Mouse (Mus musculus) hindbrain, embryonic 12.5 days (tissue): Measurements from ENCODE around the gene Iqgap2. TPM values are rescaled to one million over a fixed set of nuclear protein-coding genes. Genes with fewer than 3 reads are reported as not detected.

Experiments
- ATAC-seq: fragments of 200-750 bp; cut with Nextera tagmentation; 2 replicates; pipeline ENCODE4 v1.8.0; 2017; ENCODE audit warnings: moderate TSS enrichment; ENCODE audit not compliant: low FRiP score
- H3K27ac ChIP-seq: fragments of 300-500 bp; sonication (generic); 2 replicates; pipeline ENCODE4 v1.5.1; 2016; ENCODE audit warnings: mild to moderate bottlenecking
- H3K27me3 ChIP-seq: fragments of 300-500 bp; sonication (generic); 2 replicates; pipeline ENCODE4 v1.6.1; 2016; ENCODE audit warnings: mild to moderate bottlenecking
- H3K36me3 ChIP-seq: fragments of 300-500 bp; sonication (generic); 2 replicates; pipeline ENCODE4 v1.6.1; 2016; ENCODE audit warnings: mild to moderate bottlenecking
- H3K4me1 ChIP-seq: fragments of 300-500 bp; sonication (generic); 2 replicates; pipeline ENCODE4 v1.6.1; 2016
- H3K4me2 ChIP-seq: fragments of 300-500 bp; sonication (generic); replicated peaks from 2 replicates; pipeline ENCODE4 v1.6.1; 2016; ENCODE audit warnings: mild to moderate bottlenecking
- H3K4me3 ChIP-seq: fragments of 300-500 bp; sonication (generic); 2 replicates; pipeline ENCODE4 v1.5.1; 2016; ENCODE audit warnings: mild to moderate bottlenecking
- H3K9ac ChIP-seq: fragments of 300-500 bp; sonication (generic); 2 replicates; pipeline ENCODE4 v1.6.1; 2016; ENCODE audit warnings: mild to moderate bottlenecking, moderate library complexity
- H3K9me3 ChIP-seq: fragments of 300-500 bp; sonication (generic); replicated peaks from 2 replicates; pipeline ENCODE4 v1.6.1; 2016; ENCODE audit warnings: mild to moderate bottlenecking
- WGBS: fragments of 180-500 bp; shearing (Covaris S2); methylation state at CpG from one replicate; pipeline ENCODE4 v1.1.7; 2016; 5-methylcytosine and 5-hydroxymethylcytosine counted together
- polyA plus RNA-seq: library from polyadenylated mRNA; unstranded; fragments of >200 nt; fragmentation: Nextera tagmentation; extraction: Ambion mirVana; gene quantifications from 2 replicates; pipeline ENCODE4 v1.2.1, GENCODE M21; 2016

The Iqgap2 gene
- polyA plus RNA-seq, 1 experiment from 2014 or later: 14.0 TPM

GRCm38 (mm10) chr13:95596689-95597088 lies 295.0 kb downstream of the Iqgap2 start:
- Histone ChIP-seq H3K9me3 (no peaks in the 10 kb centered on the region), H3K27ac (no peak overlapping the region), H3K4me2 (no peak overlapping the region), H3K9ac (no peak overlapping the region), H3K4me1 (no peaks in the 10 kb centered on the region), H3K36me3 (peaks cover 14% of the 10 kb centered on the region), H3K27me3 (no peaks in the 10 kb centered on the region), H3K4me3 (no peak overlapping the region)
- no peak for ATAC-seq
- 74% methylated on average over 7 of the region's 7 CpGs for WGBS

GRCm38 (mm10) chr13:95595921-95596320 lies 295.8 kb downstream of the Iqgap2 start:
- WGBS: 71% methylated on average over 5 of the region's 5 CpGs
- Histone ChIP-seq H3K36me3 (0 out of 2 replicates have a peak, but pooled peaks cover 7% of the 10 kb centered on the region), H3K27me3 (no peaks in the 10 kb centered on the region), H3K9me3 (no peaks in the 10 kb centered on the region), H3K27ac (no peak overlapping the region), H3K9ac (no peak overlapping the region), H3K4me1 (no peaks in the 10 kb centered on the region), H3K4me2 (no peak overlapping the region), H3K4me3 (no peak overlapping the region)
- ATAC-seq: no peak

GRCm38 (mm10) chr13:95595411-95595810 lies 296.3 kb downstream of the Iqgap2 start:
- no peak overlapping the region for H3K27ac ChIP-seq
- H3K9ac ChIP-seq: no peak overlapping the region
- H3K9me3 ChIP-seq: no peaks in the 10 kb centered on the region
- 0 out of 2 replicates have a peak, but pooled peaks cover 2% of the 10 kb centered on the region for H3K36me3 ChIP-seq
- ATAC-seq: no peak
- 85% methylated on average over 7 of the region's 7 CpGs for WGBS
- no peak overlapping the region for H3K4me3 ChIP-seq
- H3K4me1 ChIP-seq: no peaks in the 10 kb centered on the region
- no peaks in the 10 kb centered on the region for H3K27me3 ChIP-seq
- H3K4me2 ChIP-seq: no peak overlapping the region

- H3K4me2 ChIP-seq: no peak overlapping the region
- H3K9ac ChIP-seq: no peak overlapping the region
- H3K36me3 ChIP-seq: no peaks in the 10 kb centered on the region
- H3K9me3 ChIP-seq: no peaks in the 10 kb centered on the region
- H3K4me1 ChIP-seq: no peaks in the 10 kb centered on the region
- H3K27me3 ChIP-seq: no peaks in the 10 kb centered on the region
- H3K4me3 ChIP-seq: no peak overlapping the region
- WGBS: 87% methylated on average over 10 of the region's 10 CpGs
- no peak overlapping the region for H3K27ac ChIP-seq
- ATAC-seq: no peak
Measured at GRCm38 (mm10) chr13:95592860-95593259, 298.9 kb downstream of the Iqgap2 start.

- no peak overlapping the region for H3K4me2 ChIP-seq
- H3K9ac ChIP-seq: no peak overlapping the region
- no peak overlapping the region for H3K4me3 ChIP-seq
- no peaks in the 10 kb centered on the region for H3K27me3 ChIP-seq
- no peaks in the 10 kb centered on the region for H3K36me3 ChIP-seq
- WGBS: 86% methylated on average over 3 of the region's 3 CpGs
- H3K4me1 ChIP-seq: no peaks in the 10 kb centered on the region
- ATAC-seq: no peak
- no peak overlapping the region for H3K27ac ChIP-seq
- no peaks in the 10 kb centered on the region for H3K9me3 ChIP-seq
Measured at GRCm38 (mm10) chr13:95591606-95592005, 300.1 kb downstream of the Iqgap2 start.

GRCm38 (mm10) chr13:95587628-95588027 lies 304.1 kb downstream of the Iqgap2 start:
- Histone ChIP-seq H3K9ac (no peak overlapping the region), H3K4me1 (0 out of 2 replicates have a peak, but pooled peaks cover 3% of the 10 kb centered on the region), H3K36me3 (no peaks in the 10 kb centered on the region), H3K27ac (no peak overlapping the region), H3K4me2 (no peak overlapping the region), H3K9me3 (no peaks in the 10 kb centered on the region), H3K27me3 (no peaks in the 10 kb centered on the region), H3K4me3 (no peak overlapping the region)
- no peak for ATAC-seq
- 87% methylated on average over 4 of the region's 4 CpGs for WGBS

GRCm38 (mm10) chr13:95584898-95585297 lies 306.8 kb downstream of the Iqgap2 start:
- 0 out of 2 replicates have a peak, but pooled peaks cover 3% of the 10 kb centered on the region for H3K4me1 ChIP-seq
- H3K27ac ChIP-seq: no peak overlapping the region
- H3K4me2 ChIP-seq: no peak overlapping the region
- no peak overlapping the region for H3K9ac ChIP-seq
- no peaks in the 10 kb centered on the region for H3K27me3 ChIP-seq
- H3K36me3 ChIP-seq: no peaks in the 10 kb centered on the region
- H3K9me3 ChIP-seq: no peaks in the 10 kb centered on the region
- 91% methylated on average over 5 of the region's 5 CpGs for WGBS
- ATAC-seq: no peak
- H3K4me3 ChIP-seq: no peak overlapping the region

- WGBS: 62% methylated on average over 19 of the region's 19 CpGs
- no peaks in the 10 kb centered on the region for H3K9me3 ChIP-seq
- no peaks in the 10 kb centered on the region for H3K27me3 ChIP-seq
- H3K4me1 ChIP-seq: 0 out of 2 replicates have a peak, but pooled peaks cover 3% of the 10 kb centered on the region
- H3K36me3 ChIP-seq: no peaks in the 10 kb centered on the region
- no peak overlapping the region for H3K27ac ChIP-seq
- H3K4me3 ChIP-seq: no peak overlapping the region
- H3K4me2 ChIP-seq: no peak overlapping the region
- ATAC-seq: no peak
- H3K9ac ChIP-seq: no peak overlapping the region
Measured at GRCm38 (mm10) chr13:95583237-95584189, 308.2 kb downstream of the Iqgap2 start.

GRCm38 (mm10) chr13:95581850-95582249 lies 309.9 kb downstream of the Iqgap2 start:
- Histone ChIP-seq H3K4me2 (no peak overlapping the region), H3K4me1 (0 out of 2 replicates have a peak, but pooled peaks cover 3% of the 10 kb centered on the region), H3K4me3 (no peak overlapping the region), H3K27me3 (no peaks in the 10 kb centered on the region), H3K9ac (no peak overlapping the region), H3K27ac (no peak overlapping the region), H3K36me3 (no peaks in the 10 kb centered on the region), H3K9me3 (no peaks in the 10 kb centered on the region)
- 52% methylated on average over 1 of the region's 1 CpGs for WGBS
- no peak for ATAC-seq

GRCm38 (mm10) chr13:95578016-95578697 lies 313.6 kb downstream of the Iqgap2 start:
- Histone ChIP-seq H3K4me3 (no peak overlapping the region), H3K27ac (no peak overlapping the region), H3K36me3 (no peaks in the 10 kb centered on the region), H3K4me2 (no peak overlapping the region), H3K9me3 (no peaks in the 10 kb centered on the region), H3K9ac (no peak overlapping the region), H3K4me1 (no peaks in the 10 kb centered on the region), H3K27me3 (no peaks in the 10 kb centered on the region)
- 96% methylated on average over 5 of the region's 5 CpGs for WGBS
- ATAC-seq: no peak
